Mouse (Mus musculus) embryonic facial prominence, embryonic 15.5 days (tissue): Measurements from ENCODE around the gene Acad12. TPM values are rescaled to one million over a fixed set of nuclear protein-coding genes. Genes with fewer than 3 reads are reported as not detected.

Experiments used
- polyA plus RNA-seq: library from polyadenylated mRNA; unstranded; fragments of >200 nt; fragmentation: Nextera tagmentation; extraction: Ambion mirVana; gene quantifications from 2 replicates; pipeline ENCODE4 v1.2.1, GENCODE M21; 2015

Acad12 gene
- polyA plus RNA-seq, 1 experiment from 2014 or later, result 2.4 TPM

Other genes with a start within 250 kb of the Acad12 start
- 81.8 and 93.6 TPM in 2 replicates for gene Trafd1, start 233.3 kb downstream of the Acad12 start, polyA plus RNA-seq
- 39.4 and 40.6 TPM in 2 replicates for gene Naa25, start 221.0 kb downstream of the Acad12 start, polyA plus RNA-seq
- gene Tmem116, start 167.0 kb downstream of the Acad12 start, polyA plus RNA-seq, result 2.3 and 2.9 TPM in 2 replicates
- gene Erp29, start 166.4 kb downstream of the Acad12 start, polyA plus RNA-seq, result 175 and 195 TPM in 2 replicates
- gene Adam1b, start 115.5 kb downstream of the Acad12 start, polyA plus RNA-seq, result not detected in 2 replicates
- gene Adam1a, start 73.5 kb downstream of the Acad12 start, polyA plus RNA-seq, result 1.4 and 1.9 TPM in 2 replicates
- gene Gm42878, start 73.5 kb downstream of the Acad12 start, polyA plus RNA-seq, result 0.58 TPM in 1 of 2 replicates, not detected in the other
- 49.3 and 52.0 TPM in 2 replicates for gene Mapkapk5, start 73.0 kb downstream of the Acad12 start, polyA plus RNA-seq
- 212 and 219 TPM in 2 replicates for gene Aldh2, start 25.1 kb downstream of the Acad12 start, polyA plus RNA-seq
- 2.8 and 3.4 TPM in 2 replicates for gene Acad10, start 41.6 kb upstream of the Acad12 start, polyA plus RNA-seq
- 47.4 and 50.2 TPM in 2 replicates for gene Brap, start 41.6 kb upstream of the Acad12 start, polyA plus RNA-seq
- 60.5 and 65.2 TPM in 2 replicates for gene Atxn2, start 92.4 kb upstream of the Acad12 start, polyA plus RNA-seq
- 17.5 and 18.7 TPM in 2 replicates for gene Sh2b3, start 218.7 kb upstream of the Acad12 start, polyA plus RNA-seq
- gene Pheta1, start 230.0 kb upstream of the Acad12 start, polyA plus RNA-seq, result 28.1 and 31.6 TPM in 2 replicates